Comparison of ENCODE assay signal across 17 mouse cellular contexts in genomic region chr2:72090061-72090460, GRCm38 (mm10).
A peak's percentile ranks its signal among the peaks of the same experiment; 100 is the strongest.
DNase-seq lines count a peak whose midpoint lies in the region; ATAC-seq and TF ChIP-seq lines count a peak whose summit lies in the region.
"Had no signal": no experiment of that assay in that cellular context is flagged by ENCODE, and none has a peak within 500 bp of the region (broad histone marks: within the 10 kb centered on the region; RNA-seq: fewer than 3 reads in every experiment).

No protein-coding gene starts in this region.

- peak overlapping the region; percentile 28; the same call in 1 of the 2 replicates for H3K27ac ChIP-seq in layer of hippocampus, adult 2 months
- H3K27ac ChIP-seq: embryonic facial prominence, embryonic 10.5 days; embryonic facial prominence, embryonic 12.5 days; forebrain, embryonic 13.5 days; forebrain, embryonic 15.5 days had no signal

- peak; percentile 72 for DNase-seq in adrenal gland, adult 2 months
- no peak for DNase-seq in adrenal gland, adult 8-10 months
- DNase-seq in layer of hippocampus, adult 2 months (ENCODE audit: low spot score in 2 of 2): no peak
- no peak for DNase-seq in layer of hippocampus, adult 8-10 months (ENCODE audit: low spot score in 2 of 2)
- DNase-seq: adrenal gland, postnatal 36 days; B cell, adult 2 months; cerebellum, adult 11-12 months; forebrain, postnatal 0 days had no signal

- ATAC-seq in granulocyte monocyte progenitor cell, adult 5-6 weeks (replicated peaks; ENCODE audit: poor library complexity, severe bottlenecking): 0 out of 2 replicates have a peak, but pooled peaks have one; percentile 9
- ATAC-seq in frontal cortex, adult (ENCODE audit: low TSS enrichment): no peak
- ATAC-seq: activated CD4-positive, CD25-positive, alpha-beta regulatory T cell, adult 4 months; CD4-positive, CD25-positive, alpha-beta regulatory T cell, adult 4 months; forebrain, embryonic 13.5 days; forebrain, embryonic 15.5 days; forebrain, postnatal 0 days; Patski had no signal

- H3K4me3 ChIP-seq in layer of hippocampus, adult 2 months: no peak overlapping the region
- H3K4me3 ChIP-seq: embryonic facial prominence, embryonic 10.5 days; embryonic facial prominence, embryonic 12.5 days; forebrain, embryonic 13.5 days; forebrain, embryonic 15.5 days had no signal

- no peak for TF ChIP-seq CTCF in layer of hippocampus, adult 2 months (conservative IDR thresholded peaks at IDR 0.05)
